Mouse (Mus musculus) ES-E14 (cell line): ENCODE measurements at regions not wholly inside any gene's neighbourhood (a gene's known extent, or its start where the extent isn't known, plus 50 kb on each side); places are given as distances from the start of the nearest gene placed in this dataset.

ENCODE experiments used
- DNase-seq: peaks from one replicate; pipeline ENCODE4 v3.0.0-alpha.2; 2013; ENCODE audit warnings: low read depth, low spot score
- H3K27ac ChIP-seq: 2 replicates; pipeline ENCODE4 v1.5.1; 2012; ENCODE audit warnings: low read depth, mild to moderate bottlenecking, low read length, moderate library complexity, mixed read lengths; ENCODE audit not compliant: poor library complexity, insufficient read depth, severe bottlenecking
- H3K36me3 ChIP-seq: 2 replicates; pipeline ENCODE4 v1.6.1; 2012; ENCODE audit warnings: mild to moderate bottlenecking, low read length, moderate library complexity, mixed read lengths; ENCODE audit not compliant: control insufficient read depth, poor library complexity, insufficient read depth, severe bottlenecking
- H3K4me1 ChIP-seq, 2 experiments: fragments of 150-350 bp in 1 of 2; sonication (generic) in 1 of 2; 2 replicates each; pipeline ENCODE4 v1.6.1; 2012; ENCODE audit warnings: low read length in 2 of 2, mild to moderate bottlenecking in 1 of 2, mixed read lengths in 1 of 2; ENCODE audit not compliant: control insufficient read depth in 2 of 2, insufficient read depth in 2 of 2, poor library complexity in 1 of 2
- H3K4me3 ChIP-seq, 2 experiments: fragments of 150-350 bp in 1 of 2; sonication (generic) in 1 of 2; 2 replicates each; pipeline ENCODE4 v1.5.1; 2012; ENCODE audit warnings: low read length in 2 of 2, low read depth in 1 of 2, mild to moderate bottlenecking in 1 of 2, mixed read lengths in 1 of 2; ENCODE audit not compliant: insufficient read depth in 1 of 2, poor library complexity in 1 of 2, severe bottlenecking in 1 of 2
- H3K9ac ChIP-seq: 2 replicates; pipeline ENCODE4 v1.6.1; 2012; ENCODE audit warnings: low read depth, mild to moderate bottlenecking, low read length, mixed read lengths; ENCODE audit not compliant: poor library complexity, insufficient read depth, severe bottlenecking
- H3K9me3 ChIP-seq: fragments of 150-350 bp; sonication (generic); 2 replicates; pipeline ENCODE4 v1.6.1; 2012; ENCODE audit warnings: low read depth, mild to moderate bottlenecking, low read length; ENCODE audit not compliant: control insufficient read depth, insufficient read depth
- CHD2 ChIP-seq: IDR thresholded peaks from 2 replicates; pipeline ENCODE4 v1.6.1; 2014; ENCODE audit warnings: mild to moderate bottlenecking, low read depth, low read length, inconsistent platforms
- HCFC1 ChIP-seq: IDR thresholded peaks from 2 replicates; pipeline ENCODE4 v1.6.1; 2012; ENCODE audit warnings: low read length, inconsistent platforms, borderline replicate concordance; ENCODE audit not compliant: insufficient read depth
- MAFK ChIP-seq: IDR thresholded peaks from 2 replicates; pipeline ENCODE4 v1.6.1; 2014; ENCODE audit warnings: mild to moderate bottlenecking, low read depth, low read length, inconsistent platforms; ENCODE audit not compliant: insufficient read depth
- ZC3H11A ChIP-seq: IDR thresholded peaks from 2 replicates; pipeline ENCODE4 v1.6.1; 2012; ENCODE audit warnings: low read depth, mild to moderate bottlenecking, inconsistent platforms, low read length, borderline replicate concordance
- ZNF384 ChIP-seq: IDR thresholded peaks from 2 replicates; pipeline ENCODE4 v1.6.1; 2012; ENCODE audit warnings: low read depth, low read length, inconsistent platforms
- in situ Hi-C, 2 experiments: fragments of 600-800 bp; cut with MboI; formaldehyde crosslinking; loops; one replicate each; pipeline ENCODE4 v1.15.1; 2025; ENCODE audit warnings: low sequenced_read_pairs in 2 of 2, inconsistent platforms in 1 of 2; ENCODE audit not compliant: unreplicated experiment in 2 of 2

GRCm38 (mm10) chr3:37789143-37789697 lies 64.9 kb upstream of the Gm5148 start:
- H3K27ac ChIP-seq: no peak overlapping the region
- H3K4me1 ChIP-seq: no peaks in the 10 kb centered on the region
- no peak overlapping the region for H3K4me3 ChIP-seq
- no peaks in the 10 kb centered on the region for H3K9me3 ChIP-seq
- no peak overlapping the region for H3K9ac ChIP-seq
- no peak for DNase-seq
- TF ChIP-seq ZNF384: no peak
- no peak for TF ChIP-seq HCFC1
- no peak for TF ChIP-seq MAFK
- no peak for TF ChIP-seq CHD2
- no peak for TF ChIP-seq ZC3H11A
- H3K36me3 ChIP-seq: no peaks in the 10 kb centered on the region
- in situ Hi-C loops: no loop called here

- no peaks in the 10 kb centered on the region for H3K9me3 ChIP-seq
- H3K4me1 ChIP-seq: no peaks in the 10 kb centered on the region
- TF ChIP-seq ZC3H11A (no peak), ZNF384 (no peak), CHD2 (no peak), HCFC1 (no peak), MAFK (no peak)
- H3K27ac ChIP-seq: no peak overlapping the region
- in situ Hi-C loops: no loop called here
- H3K4me3 ChIP-seq: no peak overlapping the region
- H3K36me3 ChIP-seq: no peaks in the 10 kb centered on the region
- no peak for DNase-seq
- no peak overlapping the region for H3K9ac ChIP-seq
Measured at GRCm38 (mm10) chr3:37788366-37788765, 64.1 kb upstream of the Gm5148 start.

- no peak for DNase-seq
- no peaks in the 10 kb centered on the region for H3K4me1 ChIP-seq
- in situ Hi-C loops: no loop called here
- no peaks in the 10 kb centered on the region for H3K9me3 ChIP-seq
- H3K27ac ChIP-seq: no peak overlapping the region
- no peaks in the 10 kb centered on the region for H3K36me3 ChIP-seq
- H3K9ac ChIP-seq: no peak overlapping the region
- TF ChIP-seq HCFC1: no peak
- TF ChIP-seq ZNF384: no peak
- no peak for TF ChIP-seq CHD2
- no peak for TF ChIP-seq MAFK
- no peak for TF ChIP-seq ZC3H11A
- H3K4me3 ChIP-seq: no peak overlapping the region
Measured at GRCm38 (mm10) chr3:37786792-37787191, 62.5 kb upstream of the Gm5148 start.

- in situ Hi-C loops: no loop called here
- H3K4me3 ChIP-seq: no peak overlapping the region
- H3K27ac ChIP-seq: no peak overlapping the region
- no peaks in the 10 kb centered on the region for H3K4me1 ChIP-seq
- H3K9me3 ChIP-seq: no peaks in the 10 kb centered on the region
- no peak for TF ChIP-seq ZC3H11A
- TF ChIP-seq MAFK: no peak
- TF ChIP-seq ZNF384: no peak
- DNase-seq: no peak
- no peaks in the 10 kb centered on the region for H3K36me3 ChIP-seq
- no peak overlapping the region for H3K9ac ChIP-seq
Measured at GRCm38 (mm10) chr3:37781086-37781485, 56.8 kb upstream of the Gm5148 start.

GRCm38 (mm10) chr3:37779867-37780475 lies 55.7 kb upstream of the Gm5148 start:
- DNase-seq: no peak
- TF ChIP-seq ZNF384: no peak
- TF ChIP-seq ZC3H11A: no peak
- TF ChIP-seq CHD2: no peak
- no peak for TF ChIP-seq MAFK
- no peak for TF ChIP-seq HCFC1
- in situ Hi-C loops: no loop called here
- H3K9ac ChIP-seq: no peak overlapping the region
- no peak overlapping the region for H3K27ac ChIP-seq
- no peaks in the 10 kb centered on the region for H3K36me3 ChIP-seq
- no peaks in the 10 kb centered on the region for H3K4me1 ChIP-seq
- no peaks in the 10 kb centered on the region for H3K9me3 ChIP-seq
- no peak overlapping the region for H3K4me3 ChIP-seq
